Mouse (Mus musculus): ENCODE measurements around the gene Vmn1r68.

Vmn1r68 gene

GRCm38 (mm10) chr7:10558385-10558784 lies at the start of gene Vmn1r68:
Gene Vmn1r68, minus strand, starts transcription at chr7:10558485.
- no peak for DNase-seq (ENCODE audit: low spot score in 2 of 2)

- no peak for DNase-seq (ENCODE audit: low spot score in 2 of 2)
Observed at GRCm38 (mm10) chr7:10495578-10495977, 62.7 kb downstream of the Vmn1r68 start.

GRCm38 (mm10) chr7:10494786-10495521 lies 63.3 kb downstream of the Vmn1r68 start, which contains the start of gene Zik1:
Gene Zik1, minus strand, starts transcription at chr7:10495394.
- DNase-seq (ENCODE audit: low spot score in 2 of 2): peak; percentile 71 to 78

- peak; percentile 26 to 31 for DNase-seq (ENCODE audit: low spot score in 2 of 2)
Observed at GRCm38 (mm10) chr7:10480588-10481233, 77.6 kb downstream of the Vmn1r68 start.

- no peak for DNase-seq (ENCODE audit: low spot score in 2 of 2)
Observed at GRCm38 (mm10) chr7:10479813-10480212, 78.5 kb downstream of the Vmn1r68 start.

GRCm38 (mm10) chr7:10458166-10458565 lies 100.1 kb downstream of the Vmn1r68 start:
- DNase-seq (ENCODE audit: low spot score in 2 of 2): no peak

Measured in frontal cortex, postnatal 14 days (tissue).